Mouse (Mus musculus): ENCODE data around the gene Ift46.

Ift46 gene

GRCm38 (mm10) chr9:44807141-44807540 is 39.4 kb downstream of the Ift46 start:
- DNase-seq (ENCODE audit: extremely low spot score, low spot score), result no peak

- no peak for DNase-seq (ENCODE audit: extremely low spot score, low spot score)
Observed at GRCm38 (mm10) chr9:44807778-44808177, 40.1 kb downstream of the Ift46 start.

GRCm38 (mm10) chr9:44810316-44810715 is 42.6 kb downstream of the Ift46 start:
- no peak for DNase-seq (ENCODE audit: extremely low spot score, low spot score)

- DNase-seq (ENCODE audit: extremely low spot score, low spot score), result no peak
Observed at GRCm38 (mm10) chr9:44814179-44814578, 46.5 kb downstream of the Ift46 start.

- no peak for DNase-seq (ENCODE audit: extremely low spot score, low spot score)
Observed at GRCm38 (mm10) chr9:44817522-44817921, 49.8 kb downstream of the Ift46 start.

- DNase-seq (ENCODE audit: extremely low spot score, low spot score), result no peak
Observed at GRCm38 (mm10) chr9:44819920-44820827, 52.5 kb downstream of the Ift46 start.

GRCm38 (mm10) chr9:44826660-44827059 is 59.0 kb downstream of the Ift46 start:
- no peak for DNase-seq (ENCODE audit: extremely low spot score, low spot score)

- no peak for DNase-seq (ENCODE audit: extremely low spot score, low spot score)
Observed at GRCm38 (mm10) chr9:44828944-44829343, 61.2 kb downstream of the Ift46 start.

- no peak for DNase-seq (ENCODE audit: extremely low spot score, low spot score)
Observed at GRCm38 (mm10) chr9:44830506-44830905, 62.8 kb downstream of the Ift46 start.

GRCm38 (mm10) chr9:44832356-44832755 is 64.6 kb downstream of the Ift46 start:
- no peak for DNase-seq (ENCODE audit: extremely low spot score, low spot score)

GRCm38 (mm10) chr9:44836439-44836838 is 68.7 kb downstream of the Ift46 start:
- peak; percentile 72 for DNase-seq (ENCODE audit: extremely low spot score, low spot score)

- DNase-seq (ENCODE audit: extremely low spot score, low spot score), result no peak
Observed at GRCm38 (mm10) chr9:44841241-44841640, 73.5 kb downstream of the Ift46 start.

Measured in neural tube, embryonic 10.5 days (tissue).